Mouse (Mus musculus): Measurements from ENCODE around the gene Cend1.

The Cend1 gene

DNA sequence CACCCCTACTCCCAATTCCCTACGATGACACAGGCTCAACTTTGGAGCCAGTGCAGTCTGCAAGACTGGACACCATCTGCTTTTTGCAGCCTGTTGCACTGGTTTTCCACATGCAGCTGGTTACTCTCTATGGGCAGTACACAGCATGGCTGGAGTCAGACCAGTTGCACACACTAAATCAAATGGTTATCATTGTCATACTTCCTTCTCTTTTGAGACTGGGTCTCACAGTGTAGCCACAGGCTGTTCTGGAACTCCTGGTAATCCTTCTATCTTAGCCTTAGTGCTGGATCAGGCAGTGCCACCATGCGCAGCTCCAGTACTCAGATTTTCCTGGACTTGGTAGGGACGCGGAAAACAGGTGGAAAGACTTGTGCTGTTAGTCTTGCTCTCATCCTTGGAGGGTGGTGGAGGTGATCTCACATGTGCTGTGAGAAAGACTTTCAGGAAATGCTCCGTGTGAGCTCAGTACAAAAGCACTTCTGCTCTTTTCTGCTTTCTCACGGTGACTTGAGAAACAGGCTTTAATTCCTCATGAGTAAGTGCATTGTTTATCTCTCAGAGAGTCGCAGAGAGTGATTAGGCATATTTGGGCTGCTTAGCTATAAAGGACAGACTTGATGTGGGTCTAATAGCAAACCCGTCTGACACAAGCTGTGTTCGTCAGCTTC, 36.6 kb downstream of the Cend1 start:
- peak in 1 of 2 experiments; percentile 63 for DNase-seq (ENCODE audit: low spot score in 2 of 2)

DNA sequence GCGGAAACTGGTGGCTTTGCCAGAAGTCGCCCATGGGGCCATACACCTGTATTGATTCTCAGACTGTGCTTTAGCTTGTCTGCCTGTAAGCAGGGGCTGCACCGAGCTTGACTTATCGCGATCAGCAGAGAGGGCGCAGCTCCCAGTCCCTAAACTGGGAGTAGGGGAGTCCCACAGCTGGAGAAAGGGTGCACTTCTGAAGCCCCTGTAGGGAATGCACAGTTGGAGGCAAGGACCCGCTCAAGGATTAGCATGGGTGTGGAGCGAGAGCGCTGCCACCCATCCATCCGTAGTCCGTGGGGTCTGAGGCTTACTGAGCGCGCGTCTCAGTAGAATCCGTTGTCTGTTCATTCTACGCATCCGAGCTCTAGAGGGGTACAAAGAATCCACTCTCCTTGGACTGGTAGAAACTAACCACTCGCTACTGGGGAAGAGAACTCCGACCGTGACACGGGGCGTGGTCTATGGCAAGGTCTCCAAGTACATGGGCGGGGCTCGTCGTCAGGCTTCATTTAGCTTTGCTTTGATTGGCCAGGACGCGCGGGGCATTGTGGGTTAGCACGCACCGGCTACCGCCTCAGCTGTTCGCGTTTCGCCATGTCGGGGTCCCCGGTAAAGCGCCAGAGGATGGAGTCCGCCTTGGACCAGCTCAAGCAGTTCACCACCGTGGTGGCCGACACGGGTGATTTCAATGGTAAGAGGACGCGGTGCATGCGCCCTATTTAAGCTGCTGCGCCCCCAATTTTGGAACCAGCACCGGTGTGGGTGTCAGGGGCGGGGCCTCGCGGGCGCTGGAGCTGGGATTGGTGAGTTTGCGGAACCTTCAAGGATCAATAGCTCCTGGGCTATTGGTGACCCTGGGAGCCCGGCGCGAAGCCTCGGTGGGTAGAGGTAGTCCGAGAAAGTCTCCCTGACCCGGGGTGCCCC, 37.4 kb downstream of the Cend1 start, which contains the start of gene Taldo1:
Gene Taldo1 (plus strand): TSS at position 575 of the 927 bp plus-strand sequence.
- DNase-seq (ENCODE audit: low spot score in 2 of 2) = peak; percentile 96 to 98

DNA sequence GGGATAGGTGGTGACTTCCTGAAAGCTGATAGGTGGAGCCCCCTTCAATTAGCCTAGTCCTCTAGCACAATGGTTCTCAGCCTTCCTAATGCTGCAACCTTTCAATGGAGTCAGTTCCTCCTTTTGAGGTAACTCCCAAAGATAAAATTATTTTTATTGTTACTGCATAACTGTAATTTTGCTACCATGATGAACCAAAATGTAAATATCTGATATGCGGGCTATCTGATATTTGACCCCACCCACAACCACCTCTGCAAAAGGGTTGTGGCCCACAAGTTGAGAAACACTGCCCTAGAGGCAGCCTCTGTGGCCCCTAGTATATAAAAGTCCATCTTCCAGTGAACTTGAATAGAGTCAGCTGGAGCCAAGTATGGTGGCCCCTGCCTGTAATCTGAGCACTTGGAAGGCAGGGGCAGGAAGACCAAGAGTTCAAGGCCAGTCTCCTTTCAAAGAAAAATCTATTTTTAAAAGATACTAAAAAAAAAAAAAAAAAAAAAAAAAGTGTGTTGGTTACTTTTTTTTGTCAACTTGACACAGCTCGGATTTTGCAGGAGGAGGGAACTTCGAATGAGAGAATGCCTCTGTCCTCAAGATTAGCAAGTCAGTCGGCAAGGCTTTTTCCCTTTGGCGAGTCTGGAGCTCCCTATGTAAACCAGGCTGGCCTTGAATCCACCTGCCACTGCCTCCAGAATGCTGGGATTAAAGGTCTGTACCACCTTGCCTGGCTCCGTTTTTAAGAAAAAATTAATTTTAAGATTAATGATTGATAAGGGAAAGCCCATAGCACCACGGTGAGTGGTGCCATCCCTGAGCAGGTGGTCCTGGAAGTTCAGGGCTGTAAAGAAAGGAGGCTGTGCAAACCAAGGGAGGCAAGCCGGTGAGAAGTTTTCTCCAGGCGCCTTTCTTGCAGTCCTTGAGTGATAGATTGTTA, 38.7 kb downstream of the Cend1 start:
- DNase-seq (ENCODE audit: low spot score in 2 of 2) = no peak

DNA sequence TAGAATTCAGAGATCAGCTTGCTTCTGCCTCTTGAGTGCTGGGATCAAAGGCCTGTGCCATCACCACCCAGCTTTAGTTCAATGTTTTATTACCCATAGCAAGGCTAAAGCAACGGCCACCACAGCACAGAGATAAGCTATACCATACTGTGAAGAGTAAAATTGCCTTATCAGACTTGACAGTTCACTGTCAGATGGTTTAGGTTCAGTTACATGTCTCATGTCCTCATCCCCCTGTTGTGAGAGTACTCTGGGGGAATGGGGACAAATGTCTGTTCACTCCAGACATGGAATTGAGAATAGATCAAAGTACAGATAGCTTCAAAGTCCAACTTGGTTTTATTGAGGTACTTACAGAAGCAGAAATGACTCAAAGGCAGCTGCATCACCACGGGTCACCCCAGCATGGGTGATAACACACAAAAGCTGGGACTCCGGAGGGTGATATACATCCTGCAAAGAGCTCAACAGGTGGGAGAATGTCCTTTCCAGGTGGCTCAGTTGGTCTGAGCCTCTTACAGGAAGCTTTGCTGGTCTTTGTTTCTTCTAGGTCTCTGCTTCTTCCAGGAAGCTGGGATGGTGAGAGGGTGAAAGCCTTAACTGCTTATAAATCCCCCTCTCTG, 40.7 kb downstream of the Cend1 start:
- no peak for DNase-seq (ENCODE audit: low spot score in 2 of 2)

DNA sequence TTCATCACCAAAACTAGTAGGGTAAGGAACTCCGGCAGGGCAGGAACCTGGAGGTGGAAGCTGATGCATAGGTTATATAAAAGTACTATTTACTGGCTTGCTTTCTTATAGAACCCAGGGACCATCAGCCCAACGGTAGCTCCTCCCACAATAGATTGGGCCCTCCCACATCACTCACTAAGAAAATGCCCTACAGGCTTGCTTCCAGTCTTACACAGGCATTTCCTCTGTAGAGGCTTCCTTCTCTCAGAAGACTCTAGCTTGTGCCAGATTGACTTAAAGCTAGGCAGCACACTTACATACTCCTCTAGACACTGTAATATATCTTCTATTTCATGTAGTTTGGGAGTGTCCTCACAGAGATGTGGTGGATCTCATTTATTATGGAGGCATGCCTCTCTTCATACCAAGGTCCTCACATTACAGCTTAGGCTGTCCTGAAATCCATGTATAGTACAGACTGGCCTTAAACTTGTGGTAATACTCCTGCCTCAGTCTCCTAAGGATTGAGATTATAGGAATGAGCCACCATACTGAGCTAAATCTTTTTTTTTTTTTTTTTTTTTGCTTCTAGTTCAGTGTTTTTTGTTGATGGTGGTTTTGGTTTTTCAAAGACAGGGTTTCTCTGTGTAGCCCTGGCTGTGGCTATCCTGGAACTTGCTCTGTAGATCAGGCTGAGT, 41.3 kb downstream of the Cend1 start:
- no peak for DNase-seq (ENCODE audit: low spot score in 2 of 2)

DNA sequence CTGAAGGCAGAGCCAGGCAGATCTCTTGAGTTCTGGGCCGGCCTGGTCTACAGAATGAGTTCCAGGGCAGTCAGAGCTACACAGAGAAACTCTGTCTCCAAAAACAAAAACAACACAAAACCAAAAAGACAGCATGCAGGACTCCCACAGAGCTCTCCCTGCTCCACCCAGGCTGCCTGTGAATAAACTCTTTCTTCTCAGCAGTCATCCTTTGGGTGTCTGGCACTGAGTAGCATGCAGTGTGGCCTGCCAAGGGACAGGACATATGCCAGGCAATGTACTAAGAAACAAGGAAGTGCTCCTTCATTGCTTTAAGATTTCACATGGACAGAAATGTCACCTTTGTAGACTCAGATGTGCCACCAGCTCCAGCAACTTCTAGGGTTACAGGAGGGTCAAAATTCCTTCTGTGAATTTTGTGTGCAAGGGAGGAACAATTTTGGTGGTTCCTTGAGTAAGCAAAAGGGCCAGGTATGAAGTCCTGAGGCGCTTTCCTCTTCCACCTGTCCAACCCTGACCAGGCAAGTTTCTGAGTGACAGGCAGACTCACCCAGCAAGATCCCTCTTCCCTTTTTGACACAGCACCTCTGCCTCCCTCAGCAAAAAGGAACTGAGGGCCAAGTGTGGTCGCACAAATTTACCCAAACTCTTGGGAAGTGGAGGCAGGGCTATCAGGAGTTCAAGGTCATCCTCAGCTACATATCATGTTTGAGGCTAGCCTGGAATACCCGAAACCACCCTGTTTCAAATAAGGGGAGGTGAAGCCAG, 48.0 kb downstream of the Cend1 start:
- DNase-seq (ENCODE audit: low spot score in 2 of 2) = no peak

DNA sequence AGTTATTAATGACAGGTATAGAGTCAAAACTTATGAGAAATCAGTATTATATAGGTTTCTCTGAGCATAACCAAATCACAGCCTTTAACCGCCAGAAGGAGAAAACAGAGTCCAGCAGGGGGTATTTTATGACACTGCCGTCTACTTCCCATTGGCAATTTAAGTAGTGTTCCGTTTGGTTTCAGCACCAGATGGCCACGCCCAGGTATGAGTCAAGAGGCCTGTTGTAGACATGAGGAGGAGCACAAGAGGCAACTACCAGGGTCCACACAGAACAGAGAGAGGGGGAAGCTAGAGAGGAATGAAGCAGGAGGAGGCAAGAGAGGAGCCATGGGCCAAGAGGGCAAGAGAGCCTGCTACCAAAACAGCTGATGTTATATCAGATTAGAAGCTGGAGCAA, 49.7 kb downstream of the Cend1 start:
- DNase-seq (ENCODE audit: low spot score in 2 of 2) = no peak
